8 mouse cellular contexts compared by ENCODE assay signal in genomic region chr11:116307019-116307725, GRCm38 (mm10). TPM values are rescaled to one million over a fixed set of nuclear protein-coding genes. Genes with fewer than 3 reads are reported as not detected.
DNase-seq lines count a peak whose midpoint lies in the region; ATAC-seq and TF ChIP-seq lines count a peak whose summit lies in the region.

Gene Exoc7, minus strand, starts transcription at chr11:116307233.

- H3K4me2 ChIP-seq in lung, postnatal 0 days (replicated peaks; ENCODE audit: low read depth, low read length) = peak within 1 kb of the TSS; percentile 83
- H3K4me2 ChIP-seq in midbrain, embryonic 14.5 days (ENCODE audit: low read length) = peak within 1 kb of the TSS; percentile 86

- H3K4me1 ChIP-seq in lung, postnatal 0 days (ENCODE audit: insufficient read depth, low read depth, low read length) = 0 out of 2 replicates have a peak, but pooled peaks cover 8% of the 10 kb centered on the region
- peaks cover 5% of the 10 kb centered on the region for H3K4me1 ChIP-seq in brown adipose tissue, adult 24 weeks (ENCODE audit: control insufficient read depth, insufficient read depth, insufficient read length, low read length)
- peaks cover 6% of the 10 kb centered on the region for H3K4me1 ChIP-seq in midbrain, embryonic 14.5 days (ENCODE audit: control insufficient read depth, insufficient read depth, low read length)

- no peak within 1 kb of the TSS for H3K27ac ChIP-seq in lung, postnatal 0 days (ENCODE audit: low read length)
- H3K27ac ChIP-seq in brown adipose tissue, adult 24 weeks (replicated peaks; ENCODE audit: low read depth, low read length) = peak within 1 kb of the TSS; percentile 14; the same call in 1 of the 2 replicates
- peak within 1 kb of the TSS; percentile 54 for H3K27ac ChIP-seq in midbrain, embryonic 14.5 days (replicated peaks; ENCODE audit: low read depth, low read length)

- H3K4me3 ChIP-seq in lung, postnatal 0 days (ENCODE audit: low read depth, low read length) = peak within 1 kb of the TSS; percentile 66
- peak within 1 kb of the TSS; percentile 90 for H3K4me3 ChIP-seq in brown adipose tissue, adult 24 weeks (ENCODE audit: insufficient read depth, low read depth, low read length)
- peak within 1 kb of the TSS; percentile 71 for H3K4me3 ChIP-seq in midbrain, embryonic 14.5 days (replicated peaks; ENCODE audit: low read depth, low read length)

- 0 out of 2 replicates have a peak, but pooled peaks cover 10% of the 10 kb centered on the region for H3K36me3 ChIP-seq in lung, postnatal 0 days (ENCODE audit: insufficient read depth, low read length)
- peaks cover 27% of the 10 kb centered on the region for H3K36me3 ChIP-seq in midbrain, embryonic 14.5 days (ENCODE audit: control insufficient read depth, insufficient read depth, low read length)

- no peak for ATAC-seq in lung, postnatal 0 days
- ATAC-seq in granulocyte monocyte progenitor cell, adult 5-6 weeks (replicated peaks; ENCODE audit: poor library complexity, severe bottlenecking) = no peak
- no peak for ATAC-seq in midbrain, embryonic 14.5 days (ENCODE audit: low FRiP score, low TSS enrichment)

- peak within 1 kb of the TSS; percentile 63 for H3K9ac ChIP-seq in lung, postnatal 0 days (replicated peaks; ENCODE audit: low read depth)
- H3K9ac ChIP-seq in midbrain, embryonic 14.5 days (replicated peaks; ENCODE audit: low read length) = peak within 1 kb of the TSS; percentile 79

- TF ChIP-seq EP300 in lung, postnatal 0 days (IDR thresholded peaks at IDR 0.05) = no peak

- no peaks in the 10 kb centered on the region for H3K27me3 ChIP-seq in lung, postnatal 0 days (replicated peaks; ENCODE audit: insufficient read depth, low read length)
- H3K27me3 ChIP-seq in midbrain, embryonic 14.5 days (ENCODE audit: control insufficient read depth, insufficient read depth, low read length) = 0 out of 2 replicates have a peak, but pooled peaks cover 3% of the 10 kb centered on the region

- no peaks in the 10 kb centered on the region for H3K9me3 ChIP-seq in lung, postnatal 0 days (ENCODE audit: low read length)
- no peaks in the 10 kb centered on the region for H3K9me3 ChIP-seq in midbrain, embryonic 14.5 days (ENCODE audit: control insufficient read depth, low read length)

- no peak for TF ChIP-seq CTCF in lung, postnatal 0 days (IDR thresholded peaks at IDR 0.05)

- no peak for DNase-seq in lung, postnatal 0 days (ENCODE audit: low spot score)
- DNase-seq in lung, postnatal 10 days = no peak
- no peak for DNase-seq in layer of hippocampus, postnatal 14 days (ENCODE audit: low spot score in 2 of 2)
- no peak for DNase-seq in midbrain, embryonic 14.5 days
- DNase-seq in urinary bladder, adult 18-20 months (ENCODE audit: low spot score in 2 of 2) = no peak
- DNase-seq in embryo, embryonic 9.5 days (ENCODE audit: extremely low spot score) = no peak

- WGBS in lung, postnatal 0 days = 81% methylated on average over 10 of the region's 10 CpGs
- WGBS in midbrain, embryonic 14.5 days = 86% methylated on average over 10 of the region's 10 CpGs

RNA-seq across cellular contexts. Expression of gene Exoc7, which starts in this region (rescaled TPM):
- polyA plus RNA-seq in lung, postnatal 0 days (2015; fragmentation: Nextera tagmentation; extraction: Ambion mirVana) = 41.3 and 41.9 TPM in 2 replicates
- polyA plus RNA-seq in brown adipose tissue, adult 24 weeks (2012; ENCODE audit: insufficient read depth, insufficient read length, missing spikeins) = 61.2 and 74.2 TPM in 2 replicates
- total RNA-seq in granulocyte monocyte progenitor cell, adult 5-6 weeks (2014; fragmentation: Nextera tagmentation) = 23.0 and 45.3 TPM in 2 replicates
- total RNA-seq in granulocyte monocyte progenitor cell, adult 5-6 weeks (2017) = 30.1 and 36.6 TPM in 2 replicates
- total RNA-seq in layer of hippocampus, postnatal 14 days (2021) = 10 to 100 TPM; 76.5 to 77.8 TPM
- 122 and 125 TPM in 2 replicates for polyA plus RNA-seq in midbrain, embryonic 14.5 days (2014; fragmentation: Nextera tagmentation; extraction: Ambion mirVana)
